Mouse (Mus musculus): Measurements from ENCODE around the gene Lemd2. TPM values are rescaled to one million over a fixed set of nuclear protein-coding genes. Genes with fewer than 3 reads are reported as not detected.

The Lemd2 gene
- 188 and 190 TPM in 2 replicates for polyA plus RNA-seq (2012; rRNA removed)

DNA sequence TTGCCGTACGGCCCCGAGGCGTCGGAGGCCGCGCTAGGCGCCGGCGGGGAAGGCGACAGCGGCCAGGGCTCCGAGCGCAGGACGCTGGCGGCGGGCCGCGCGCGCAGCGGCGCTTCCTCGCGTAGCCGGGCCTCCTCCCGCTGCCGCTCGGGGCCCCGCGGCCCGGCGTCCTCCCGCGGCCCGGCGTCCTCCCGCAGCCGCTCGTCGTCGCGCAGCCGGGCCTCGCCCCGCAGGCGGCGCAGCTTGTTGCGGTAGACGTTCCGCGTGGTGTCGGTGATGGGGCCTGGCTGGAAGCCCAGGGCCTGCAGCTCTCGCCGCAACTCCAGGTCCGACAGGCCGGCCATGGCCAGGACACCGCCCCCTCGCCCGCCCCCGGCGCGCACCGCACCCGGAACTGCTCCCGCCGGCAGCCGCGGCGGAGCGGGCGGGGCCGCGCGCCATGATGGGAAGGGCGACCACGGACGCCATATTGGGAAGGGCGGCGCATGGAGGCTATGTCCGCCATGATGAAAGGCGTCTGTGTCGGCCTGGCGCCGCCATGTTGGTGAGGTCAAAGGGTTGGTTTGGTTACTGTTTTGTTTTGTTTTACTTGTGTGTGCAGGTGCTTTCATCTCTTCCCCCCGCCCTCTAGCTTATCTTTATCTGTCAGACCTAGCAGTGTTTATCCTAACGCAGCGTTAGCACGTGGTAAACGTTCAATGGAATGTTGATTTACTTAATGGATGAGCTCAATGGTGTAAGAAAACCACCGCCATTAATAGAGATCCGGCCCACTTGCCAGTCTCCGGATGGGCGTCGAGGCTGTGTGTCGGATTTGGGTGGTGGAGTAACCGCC is at the start of gene Lemd2:
TSS of gene Lemd2 (minus strand) at position 395 of the 835 bp plus-strand sequence.
- DNase-seq = peak; percentile 97
- peak within 1 kb of the TSS; percentile 86 for H3K4me3 ChIP-seq (ENCODE audit: control insufficient read depth, insufficient read depth, low read length)
- no peaks in the 10 kb centered on the region for H3K27me3 ChIP-seq (ENCODE audit: control insufficient read depth, insufficient read depth, low read length)
- TF ChIP-seq POLR2A (IDR thresholded peaks at IDR 0.05; ENCODE audit: control insufficient read depth, extremely low read depth, insufficient read depth, low read length, poor library complexity) (peak; percentile 79), CTCF (IDR thresholded peaks at IDR 0.05; ENCODE audit: borderline replicate concordance, control insufficient read depth, extremely low read depth, insufficient read depth, low read length, poor library complexity) (peak; percentile 56; the same call in 1 of the 2 replicates)
- 5% methylated on average over 94 of the region's 97 CpGs for WGBS
- peaks cover 11% of the 10 kb centered on the region for H3K4me1 ChIP-seq (replicated peaks; ENCODE audit: control insufficient read depth, insufficient read depth, low read length)
- no peak within 1 kb of the TSS for H3K27ac ChIP-seq (ENCODE audit: control insufficient read depth, insufficient read depth, low read length)
- peaks cover 7% of the 10 kb centered on the region for H3K36me3 ChIP-seq (ENCODE audit: control insufficient read depth, insufficient read depth, low read length)

- DNase-seq = no peak
- 88% methylated on average over 6 of the region's 6 CpGs for WGBS
- no peak overlapping the region for H3K27ac ChIP-seq (ENCODE audit: control insufficient read depth, insufficient read depth, low read length)
- no peak for TF ChIP-seq POLR2A (IDR thresholded peaks at IDR 0.05; ENCODE audit: control insufficient read depth, extremely low read depth, insufficient read depth, low read length, poor library complexity)
- TF ChIP-seq CTCF (IDR thresholded peaks at IDR 0.05; ENCODE audit: borderline replicate concordance, control insufficient read depth, extremely low read depth, insufficient read depth, low read length, poor library complexity) = no peak
- H3K27me3 ChIP-seq (ENCODE audit: control insufficient read depth, insufficient read depth, low read length) = no peaks in the 10 kb centered on the region
- no peaks in the 10 kb centered on the region for H3K36me3 ChIP-seq (ENCODE audit: control insufficient read depth, insufficient read depth, low read length)
- H3K4me1 ChIP-seq (replicated peaks; ENCODE audit: control insufficient read depth, insufficient read depth, low read length) = no peaks in the 10 kb centered on the region
- no peak overlapping the region for H3K4me3 ChIP-seq (ENCODE audit: control insufficient read depth, insufficient read depth, low read length)
Observed at GRCm38 (mm10) chr17:27251150-27251549, 46.9 kb upstream of the Lemd2 start.

DNA sequence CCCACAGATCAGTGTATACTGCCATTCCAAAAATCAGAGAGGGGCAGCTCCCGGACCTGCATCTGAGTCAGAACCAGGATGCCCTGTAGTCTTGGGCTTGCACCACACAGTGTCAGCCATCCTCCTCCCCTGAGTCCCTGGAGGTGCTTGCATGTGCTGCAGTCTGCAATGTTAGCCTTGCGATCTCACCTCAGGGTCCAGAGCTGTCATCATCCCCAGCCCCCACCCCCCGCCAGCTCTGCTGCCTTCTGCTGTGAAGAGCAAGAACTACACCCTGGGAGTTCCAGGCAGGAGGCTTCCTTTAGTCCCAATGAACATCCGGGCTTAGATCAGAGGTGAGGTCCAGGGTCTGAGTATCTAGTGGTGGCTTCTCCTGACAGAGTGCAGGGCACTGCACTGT is 46.2 kb upstream of the Lemd2 start:
- TF ChIP-seq CTCF (IDR thresholded peaks at IDR 0.05; ENCODE audit: borderline replicate concordance, control insufficient read depth, extremely low read depth, insufficient read depth, low read length, poor library complexity) (no peak), POLR2A (IDR thresholded peaks at IDR 0.05; ENCODE audit: control insufficient read depth, extremely low read depth, insufficient read depth, low read length, poor library complexity) (no peak)
- H3K27me3 ChIP-seq (ENCODE audit: control insufficient read depth, insufficient read depth, low read length) = no peaks in the 10 kb centered on the region
- no peak overlapping the region for H3K27ac ChIP-seq (ENCODE audit: control insufficient read depth, insufficient read depth, low read length)
- no peaks in the 10 kb centered on the region for H3K4me1 ChIP-seq (replicated peaks; ENCODE audit: control insufficient read depth, insufficient read depth, low read length)
- no peak overlapping the region for H3K4me3 ChIP-seq (ENCODE audit: control insufficient read depth, insufficient read depth, low read length)
- DNase-seq = no peak
- WGBS = 82% methylated on average over 4 of the region's 4 CpGs
- no peaks in the 10 kb centered on the region for H3K36me3 ChIP-seq (ENCODE audit: control insufficient read depth, insufficient read depth, low read length)

DNA sequence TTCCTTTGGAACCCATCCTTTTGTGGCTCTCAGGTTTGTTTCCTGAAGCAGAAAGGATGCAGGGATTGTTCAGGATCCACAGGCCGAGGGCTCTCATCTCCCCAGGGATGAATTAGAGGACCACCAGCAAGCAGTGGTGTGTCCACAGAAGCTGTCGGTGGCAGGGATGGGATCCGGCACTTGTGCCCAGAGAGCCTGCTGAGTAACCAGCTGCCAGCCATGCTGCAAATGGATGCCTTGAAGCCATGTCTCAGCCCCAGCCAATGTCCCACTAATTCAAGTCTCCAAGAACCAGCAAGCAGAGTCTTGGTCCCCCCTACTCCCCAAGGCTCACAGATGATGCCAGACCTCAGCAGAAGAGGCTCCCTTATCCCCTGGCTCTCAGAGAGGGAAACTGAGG is 44.8 kb upstream of the Lemd2 start:
- H3K27me3 ChIP-seq (ENCODE audit: control insufficient read depth, insufficient read depth, low read length) = no peaks in the 10 kb centered on the region
- WGBS = 95% methylated on average over 3 of the region's 3 CpGs

GRCm38 (mm10) chr17:27247680-27248386 is 43.6 kb upstream of the Lemd2 start:
- WGBS = 95% methylated on average over 6 of the region's 6 CpGs
- H3K4me1 ChIP-seq (replicated peaks; ENCODE audit: control insufficient read depth, insufficient read depth, low read length) = no peaks in the 10 kb centered on the region; the same call in 1 of the 2 replicates

More for the DNA sequence above, 44.8 kb upstream of the Lemd2 start:
- no peak for TF ChIP-seq POLR2A (IDR thresholded peaks at IDR 0.05; ENCODE audit: control insufficient read depth, extremely low read depth, insufficient read depth, low read length, poor library complexity)
- no peak for TF ChIP-seq CTCF (IDR thresholded peaks at IDR 0.05; ENCODE audit: borderline replicate concordance, control insufficient read depth, extremely low read depth, insufficient read depth, low read length, poor library complexity)
- DNase-seq = no peak
- Histone ChIP-seq H3K4me1 (replicated peaks; ENCODE audit: control insufficient read depth, insufficient read depth, low read length) (no peaks in the 10 kb centered on the region), H3K4me3 (ENCODE audit: control insufficient read depth, insufficient read depth, low read length) (no peak overlapping the region), H3K27ac (ENCODE audit: control insufficient read depth, insufficient read depth, low read length) (no peak overlapping the region), H3K36me3 (ENCODE audit: control insufficient read depth, insufficient read depth, low read length) (no peaks in the 10 kb centered on the region)

DNA sequence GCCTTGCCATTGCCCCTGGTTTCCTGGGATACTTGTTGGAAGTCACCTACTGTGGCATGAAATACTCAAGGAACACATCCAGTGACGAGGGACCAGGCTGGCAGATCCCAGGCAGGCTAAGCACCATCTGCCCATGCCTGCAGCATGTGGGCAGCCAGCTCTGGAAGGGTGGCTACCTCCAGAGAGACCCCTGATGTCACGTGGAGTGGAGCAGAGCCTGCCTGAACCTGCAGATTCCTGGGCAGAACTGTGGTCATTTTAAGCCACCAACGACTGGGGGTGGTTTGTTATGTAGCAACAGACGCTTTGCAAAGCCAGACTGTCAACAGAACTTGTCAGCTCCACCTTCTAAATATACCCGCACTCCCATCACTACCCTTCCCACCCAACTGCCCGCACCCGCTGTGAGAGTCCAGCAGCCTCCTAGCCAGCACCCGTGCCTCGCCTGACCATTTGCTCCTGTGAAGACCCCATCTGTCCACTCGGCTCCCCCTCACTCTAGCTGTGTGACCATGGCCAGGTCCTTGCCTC is 41.6 kb upstream of the Lemd2 start:
- 86% methylated on average over 10 of the region's 10 CpGs for WGBS
- Histone ChIP-seq H3K4me3 (ENCODE audit: control insufficient read depth, insufficient read depth, low read length) (no peak overlapping the region), H3K27ac (ENCODE audit: control insufficient read depth, insufficient read depth, low read length) (no peak overlapping the region), H3K4me1 (replicated peaks; ENCODE audit: control insufficient read depth, insufficient read depth, low read length) (peaks cover 4% of the 10 kb centered on the region), H3K27me3 (ENCODE audit: control insufficient read depth, insufficient read depth, low read length) (no peaks in the 10 kb centered on the region), H3K36me3 (ENCODE audit: control insufficient read depth, insufficient read depth, low read length) (no peaks in the 10 kb centered on the region)
- TF ChIP-seq POLR2A (IDR thresholded peaks at IDR 0.05; ENCODE audit: control insufficient read depth, extremely low read depth, insufficient read depth, low read length, poor library complexity) (no peak), CTCF (IDR thresholded peaks at IDR 0.05; ENCODE audit: borderline replicate concordance, control insufficient read depth, extremely low read depth, insufficient read depth, low read length, poor library complexity) (no peak)
- DNase-seq = no peak

More at GRCm38 (mm10) chr17:27247680-27248386, 43.6 kb upstream of the Lemd2 start:
- Histone ChIP-seq H3K27ac (ENCODE audit: control insufficient read depth, insufficient read depth, low read length) (no peak overlapping the region), H3K4me3 (ENCODE audit: control insufficient read depth, insufficient read depth, low read length) (no peak overlapping the region), H3K36me3 (ENCODE audit: control insufficient read depth, insufficient read depth, low read length) (no peaks in the 10 kb centered on the region), H3K27me3 (ENCODE audit: control insufficient read depth, insufficient read depth, low read length) (no peaks in the 10 kb centered on the region)
- no peak for TF ChIP-seq CTCF (IDR thresholded peaks at IDR 0.05; ENCODE audit: borderline replicate concordance, control insufficient read depth, extremely low read depth, insufficient read depth, low read length, poor library complexity)
- no peak for TF ChIP-seq POLR2A (IDR thresholded peaks at IDR 0.05; ENCODE audit: control insufficient read depth, extremely low read depth, insufficient read depth, low read length, poor library complexity)
- DNase-seq = no peak

All from thymus, adult 2 months (tissue).